13 mouse cellular contexts compared by ENCODE assay signal in the genomic region with DNA sequence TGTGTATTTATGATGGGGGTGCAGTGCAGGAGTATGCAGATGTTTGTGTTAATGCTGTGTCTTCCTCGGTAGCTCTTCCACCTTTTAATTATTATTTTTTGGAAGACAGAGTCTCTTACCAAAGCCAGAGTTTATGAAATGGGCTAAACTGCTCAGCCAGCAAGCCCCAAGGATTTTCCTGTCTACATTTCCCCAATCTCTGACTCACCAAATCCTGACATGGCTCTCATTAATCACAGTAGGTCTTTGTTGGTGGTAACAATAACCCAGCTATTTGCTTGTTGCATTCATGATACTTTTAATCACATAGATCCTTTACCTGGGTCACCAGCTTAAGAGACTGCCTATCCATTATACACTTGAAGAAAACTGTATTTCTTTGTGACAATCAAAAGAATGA.
DNase-seq lines count a peak whose midpoint lies in the region.
"Had no signal": no experiment of that assay in that cellular context is flagged by ENCODE, and none has a peak within 500 bp of the region (broad histone marks: within the 10 kb centered on the region; RNA-seq: fewer than 3 reads in every experiment).

No protein-coding gene starts in this region.

- DNase-seq in adrenal gland, adult 2 months = peak; percentile 9
- DNase-seq in adrenal gland, postnatal 36 days = no peak
- DNase-seq in NIH3T3 (ENCODE audit: low read depth) = peak; percentile 51
- DNase-seq in frontal cortex, adult 2 months (ENCODE audit: extremely low spot score in 1 of 2, low spot score in 1 of 2) = no peak
- no peak for DNase-seq in embryo, embryonic 11 days
- DNase-seq: adrenal gland, adult 8-10 months; adrenal gland, postnatal 14 days; cerebellum, adult 11 months; cerebellum, adult 18-20 months; cerebellum, adult 8-10 months; cerebellum, adult 9-11 months; cerebellum, postnatal 14 days; cerebellum, postnatal 36 days had no signal

Comparison
In these comparisons a context has a peak if more than half of its experiments do, and no peak if none do; other contexts are left out.
1. DNase-seq: peak in adrenal gland, adult 2 months (single experiment) and NIH3T3 (single experiment); none in adrenal gland, postnatal 36 days (0 of 2), frontal cortex, adult 2 months (0 of 2) and embryo, embryonic 11 days (single experiment).